Mouse (Mus musculus) hindbrain, postnatal 0 days (tissue): ENCODE data around the gene Hsp90ab1. TPM values are rescaled to one million over a fixed set of nuclear protein-coding genes. Genes with fewer than 3 reads are reported as not detected.

ENCODE experiments used
- ATAC-seq: fragments of 200-750 bp; cut with Nextera tagmentation; 2 replicates; pipeline ENCODE4 v1.8.0; 2017; ENCODE audit warnings: mild to moderate bottlenecking, moderate TSS enrichment, moderate library complexity
- DNase-seq: peaks from one replicate; pipeline ENCODE4 v3.0.0-alpha.2; 2015; ENCODE audit warnings: low spot score
- H3K27ac ChIP-seq: fragments of 300-500 bp; sonication (generic); 2 replicates; pipeline ENCODE4 v1.5.1; 2014; ENCODE audit warnings: mild to moderate bottlenecking
- H3K27me3 ChIP-seq: fragments of 300-500 bp; sonication (generic); 2 replicates; pipeline ENCODE4 v1.6.1; 2014; ENCODE audit warnings: low read length, mixed read lengths; ENCODE audit not compliant: insufficient read depth
- H3K36me3 ChIP-seq: fragments of 300-500 bp; sonication (generic); 2 replicates; pipeline ENCODE4 v1.6.1; 2014; ENCODE audit warnings: low read length, mixed read lengths; ENCODE audit not compliant: insufficient read depth
- H3K4me1 ChIP-seq: fragments of 300-500 bp; sonication (generic); 2 replicates; pipeline ENCODE4 v1.6.1; 2014; ENCODE audit warnings: antibody characterized with exemption, low read length, mixed read lengths; ENCODE audit not compliant: insufficient read depth
- H3K4me2 ChIP-seq: fragments of 300-500 bp; sonication (generic); 2 replicates; pipeline ENCODE4 v1.6.1; 2014; ENCODE audit warnings: low read depth, mild to moderate bottlenecking, low read length, moderate library complexity, mixed read lengths
- H3K4me3 ChIP-seq: fragments of 300-500 bp; sonication (generic); 2 replicates; pipeline ENCODE4 v1.5.1; 2014; ENCODE audit warnings: low read length
- H3K9ac ChIP-seq: fragments of 300-500 bp; sonication (generic); replicated peaks from 2 replicates; pipeline ENCODE4 v1.6.1; 2014; ENCODE audit warnings: mild to moderate bottlenecking, low read length, moderate library complexity, mixed read lengths
- H3K9me3 ChIP-seq: fragments of 300-500 bp; sonication (generic); 2 replicates; pipeline ENCODE4 v1.6.1; 2016; ENCODE audit warnings: low read length, mixed read lengths
- CTCF ChIP-seq: IDR thresholded peaks from 2 replicates; pipeline ENCODE4 v1.5.1; 2016; ENCODE audit warnings: antibody characterized with exemption, control low read depth, low read depth
- WGBS: fragments of 180-500 bp; shearing (Covaris S2); extraction: QIAGEN DNeasy Blood & Tissue Kit; methylation state at CpG from one replicate; pipeline ENCODE4 v1.1.7; 2014; 5-methylcytosine and 5-hydroxymethylcytosine counted together
- polyA plus RNA-seq: library from polyadenylated mRNA; unstranded; fragments of >200 nt; fragmentation: Nextera tagmentation; extraction: Ambion mirVana; gene quantifications from 2 replicates; pipeline ENCODE4 v1.2.1, GENCODE M21; 2015
- total RNA-seq: library from RNA; depleted of rRNA; stranded (reverse); fragments of >200 nt; gene quantifications from 2 replicates; pipeline ENCODE4 v1.2.3, GENCODE M21; 2014

The Hsp90ab1 gene
- total and polyA plus RNA-seq, 2 experiments from 2014 or later, result 982 to 1,504 TPM

GRCm38 (mm10) chr17:45566360-45567161 is 6.5 kb downstream of the Hsp90ab1 start:
- Histone ChIP-seq H3K27me3 (no peaks in the 10 kb centered on the region), H3K4me1 (peaks cover 9% of the 10 kb centered on the region; the same call in 1 of the 2 replicates), H3K4me2 (no peak overlapping the region), H3K36me3 (peaks cover 58% of the 10 kb centered on the region), H3K9ac (no peak overlapping the region), H3K9me3 (no peaks in the 10 kb centered on the region), H3K4me3 (no peak overlapping the region), H3K27ac (peak overlapping the region; percentile 22; the same call in 1 of the 2 replicates)
- no peak for TF ChIP-seq CTCF
- ATAC-seq, result no peak
- DNase-seq, result no peak
- 61% methylated on average over 18 of the region's 18 CpGs for WGBS

DNA sequence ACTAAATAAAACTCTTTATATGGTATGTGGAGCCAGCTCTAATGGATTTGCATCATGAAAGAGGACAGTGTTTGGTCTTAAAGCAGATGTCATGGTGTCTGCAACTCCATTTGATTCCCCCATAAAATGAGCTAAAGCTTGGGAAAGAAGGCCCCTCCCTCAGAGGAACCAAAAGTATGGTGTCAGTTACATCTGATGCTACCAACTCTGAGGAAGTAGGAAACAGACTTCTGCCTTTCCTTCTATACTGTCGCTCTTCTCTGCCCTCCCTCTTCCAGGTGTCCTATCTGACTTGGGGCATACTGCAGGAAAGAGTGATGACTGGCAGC is 7.1 kb downstream of the Hsp90ab1 start:
- WGBS, result 76% methylated on average over 1 of the region's 1 CpGs
- no peak for DNase-seq
- H3K4me2 ChIP-seq, result no peak overlapping the region
- H3K9me3 ChIP-seq, result no peaks in the 10 kb centered on the region
- no peaks in the 10 kb centered on the region for H3K27me3 ChIP-seq
- peaks cover 9% of the 10 kb centered on the region; the same call in 1 of the 2 replicates for H3K4me1 ChIP-seq
- peaks cover 52% of the 10 kb centered on the region for H3K36me3 ChIP-seq
- no peak for TF ChIP-seq CTCF
- H3K9ac ChIP-seq, result no peak overlapping the region
- no peak for ATAC-seq
- no peak overlapping the region for H3K27ac ChIP-seq
- H3K4me3 ChIP-seq, result no peak overlapping the region

- DNase-seq (no peak), ATAC-seq (no peak)
- Histone ChIP-seq H3K9ac (peak overlapping the region; percentile 93; the same call in 1 of the 2 replicates), H3K36me3 (peaks cover 44% of the 10 kb centered on the region), H3K27ac (peak overlapping the region; percentile 94), H3K9me3 (no peaks in the 10 kb centered on the region), H3K27me3 (no peaks in the 10 kb centered on the region), H3K4me2 (peak overlapping the region; percentile 80), H3K4me3 (peak overlapping the region; percentile 79), H3K4me1 (peaks cover 9% of the 10 kb centered on the region; the same call in 1 of the 2 replicates)
- no peak for TF ChIP-seq CTCF
- 95% methylated on average over 11 of the region's 11 CpGs for WGBS
These were observed 8.0 kb downstream of the Hsp90ab1 start for GRCm38 (mm10) chr17:45565103-45565502.

GRCm38 (mm10) chr17:45564531-45565084 is 8.5 kb downstream of the Hsp90ab1 start:
- WGBS, result 6% methylated on average over 18 of the region's 18 CpGs
- Histone ChIP-seq H3K36me3 (peaks cover 39% of the 10 kb centered on the region), H3K4me2 (peak overlapping the region; percentile 80), H3K4me1 (peaks cover 9% of the 10 kb centered on the region; the same call in 1 of the 2 replicates), H3K9ac (peak overlapping the region; percentile 93), H3K4me3 (peak overlapping the region; percentile 79), H3K9me3 (no peaks in the 10 kb centered on the region), H3K27ac (peak overlapping the region; percentile 94), H3K27me3 (no peaks in the 10 kb centered on the region)
- no peak; the same call in 1 of the 2 replicates for TF ChIP-seq CTCF
- DNase-seq (no peak), ATAC-seq (peak; percentile 1; the same call in 1 of the 2 replicates)

GRCm38 (mm10) chr17:45563655-45564530 is 9.2 kb downstream of the Hsp90ab1 start, which contains the start of gene Slc35b2:
Slc35b2 (plus strand) TSS chr17:45563874.
- under 1% methylated on average over 48 of the region's 61 CpGs for WGBS
- peak; percentile 89 for ATAC-seq
- peak within 1 kb of the TSS; percentile 94 for H3K27ac ChIP-seq
- no peaks in the 10 kb centered on the region for H3K9me3 ChIP-seq
- H3K36me3 ChIP-seq, result peaks cover 31% of the 10 kb centered on the region
- peak; percentile 89 for TF ChIP-seq CTCF
- peak within 1 kb of the TSS; percentile 79 for H3K4me3 ChIP-seq
- H3K9ac ChIP-seq, result peak within 1 kb of the TSS; percentile 93
- no peaks in the 10 kb centered on the region for H3K27me3 ChIP-seq
- peaks cover 9% of the 10 kb centered on the region; the same call in 1 of the 2 replicates for H3K4me1 ChIP-seq
- peak within 1 kb of the TSS; percentile 80 for H3K4me2 ChIP-seq
- peak; percentile 97 for DNase-seq

DNA sequence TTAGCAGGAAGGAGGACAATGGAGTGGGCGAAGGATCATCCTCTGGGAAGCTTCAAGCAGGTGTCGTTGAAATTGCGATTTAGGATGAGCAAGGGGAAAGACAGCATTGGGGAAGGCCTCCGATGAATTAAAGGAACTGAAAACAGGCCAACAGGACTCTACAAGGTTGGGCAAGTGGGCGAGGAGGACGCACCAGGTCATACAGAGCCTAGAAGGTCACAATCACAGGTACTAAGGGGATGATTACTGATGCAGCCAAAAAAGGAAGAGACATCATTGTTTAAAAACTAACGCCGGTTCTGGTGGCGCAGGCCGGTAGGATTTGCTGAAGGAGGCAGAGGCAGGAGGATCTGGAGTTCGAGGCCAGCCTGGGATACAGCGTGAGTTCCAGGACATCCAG is 9.9 kb downstream of the Hsp90ab1 start:
- no peak for TF ChIP-seq CTCF
- Histone ChIP-seq H3K4me1 (peaks cover 9% of the 10 kb centered on the region; the same call in 1 of the 2 replicates), H3K27ac (no peak overlapping the region), H3K9me3 (no peaks in the 10 kb centered on the region), H3K4me2 (peak overlapping the region; percentile 80), H3K36me3 (peaks cover 25% of the 10 kb centered on the region), H3K4me3 (no peak overlapping the region; the same call in 1 of the 2 replicates), H3K27me3 (no peaks in the 10 kb centered on the region), H3K9ac (no peak overlapping the region)
- ATAC-seq (no peak), DNase-seq (no peak)
- 76% methylated on average over 12 of the region's 12 CpGs for WGBS
